Mouse (Mus musculus) urinary bladder, postnatal 36 days (tissue): ENCODE data around the gene Xpo1.
"Not testable (repeated sequence)": the region's sequence is repeated elsewhere in the genome, so short reads cannot be mapped to it uniquely, and the experiment has no call there.

Experiments used
- DNase-seq, 2 experiments: peaks; one replicate each; pipeline ENCODE4 v3.0.0; 2022; ENCODE audit warnings: low spot score in 2 of 2, mixed read lengths in 1 of 2

Xpo1 gene

DNA sequence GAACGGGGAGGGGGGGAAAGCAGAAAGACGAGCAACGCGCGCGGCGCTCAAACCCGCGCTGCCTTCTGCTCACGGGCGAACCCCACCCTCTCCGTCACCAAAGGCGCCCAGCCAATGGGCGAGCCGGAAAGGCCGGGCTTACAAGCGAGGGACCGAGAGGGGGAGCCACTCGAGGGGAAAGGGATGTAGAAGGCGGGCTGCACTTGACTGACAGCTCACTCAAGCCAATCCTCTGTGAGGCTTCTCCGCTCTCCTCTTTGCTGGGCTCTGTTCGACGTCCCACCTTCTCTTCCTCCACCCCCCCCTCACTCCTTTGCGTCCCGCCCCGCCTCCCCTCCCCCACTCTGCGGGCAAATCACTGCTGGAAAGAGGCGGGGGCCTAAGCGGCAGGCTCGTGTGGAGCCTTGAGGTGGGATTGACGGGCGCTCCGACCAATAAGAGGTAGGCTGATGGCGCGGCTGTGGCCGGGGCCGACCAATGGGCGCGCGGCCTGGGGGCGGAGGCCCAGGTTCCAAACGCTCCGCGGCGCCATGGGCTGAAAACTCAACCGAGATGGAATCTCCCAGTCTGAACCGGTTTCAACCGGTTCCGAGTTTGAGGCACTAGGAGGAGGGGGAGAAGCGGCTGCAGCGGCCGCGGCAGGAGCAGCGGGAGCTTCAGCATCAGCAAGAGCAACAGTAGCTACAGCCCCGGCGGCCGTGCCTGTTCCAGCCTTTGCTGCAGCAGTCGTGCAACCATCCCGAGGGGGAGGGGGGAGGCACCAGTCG, at the start of gene Xpo1:
Gene Xpo1, plus strand, starts transcription at position 615 of the 767 bp plus-strand sequence.
- DNase-seq: peak; percentile 100

DNA sequence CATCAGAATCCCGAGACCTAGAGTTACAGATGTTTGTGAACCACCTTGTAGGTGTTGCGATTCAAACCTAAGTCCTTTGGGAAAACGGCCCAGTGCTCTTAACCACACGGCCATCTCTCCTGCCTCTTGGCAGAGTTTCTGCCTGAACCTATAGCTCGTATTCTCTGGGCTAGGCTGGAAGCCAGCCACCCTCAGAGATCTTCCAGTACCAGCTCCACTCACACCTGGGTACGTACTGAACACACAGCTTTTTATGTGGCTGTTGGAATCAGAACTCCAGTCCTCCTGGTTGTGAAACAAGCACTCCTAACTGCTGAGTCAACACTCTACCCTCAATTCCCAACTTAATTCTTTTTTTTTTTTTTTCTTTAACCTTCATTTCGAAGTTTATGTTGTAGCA, 46.1 kb upstream of the Xpo1 start:
- no peak for DNase-seq

DNA sequence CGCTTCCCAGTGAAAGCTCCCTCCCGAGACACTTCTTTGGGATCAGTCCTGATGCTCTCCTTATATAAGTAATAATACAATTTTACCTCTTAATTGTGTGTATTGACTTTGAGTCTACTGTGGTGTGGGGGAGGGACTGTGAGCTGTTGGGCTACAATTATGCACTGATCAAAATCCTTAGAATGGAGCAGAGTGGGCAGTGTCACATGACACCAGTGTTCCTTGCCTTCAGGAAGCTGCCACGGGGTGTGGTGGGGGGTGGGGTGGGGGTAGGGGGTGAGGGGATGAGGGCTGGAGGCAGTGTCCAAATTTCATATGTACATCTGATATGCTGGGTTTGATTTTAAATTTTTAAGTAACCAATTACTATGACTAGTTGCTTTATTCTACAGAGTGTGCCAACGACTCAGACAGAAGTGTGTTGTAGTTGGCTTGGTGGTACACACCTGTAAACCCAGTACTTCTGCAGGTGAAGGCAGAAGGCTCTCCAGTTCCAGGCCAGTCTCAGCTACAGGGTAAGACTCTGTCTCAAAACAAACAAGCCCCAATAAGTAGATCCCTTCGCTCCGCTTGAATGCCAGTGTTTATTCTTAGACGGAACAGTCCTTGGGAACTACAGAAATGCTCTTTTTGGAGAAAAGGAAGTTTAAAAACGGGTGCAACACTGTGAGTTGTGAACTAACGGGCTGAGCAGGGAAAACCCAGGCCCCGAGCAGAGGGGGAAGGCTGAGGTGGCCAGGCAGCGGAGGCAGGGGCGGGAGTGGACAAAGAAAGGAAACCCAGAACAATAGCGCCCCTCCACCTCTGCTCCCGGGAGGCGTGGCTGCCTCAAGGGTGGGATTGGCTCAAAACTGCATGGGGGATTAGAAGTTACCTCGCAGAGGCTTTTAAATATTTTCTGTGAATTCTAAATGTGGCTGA, 45.0 kb upstream of the Xpo1 start:
- DNase-seq: peak in 1 of 2 experiments; percentile 30

DNA sequence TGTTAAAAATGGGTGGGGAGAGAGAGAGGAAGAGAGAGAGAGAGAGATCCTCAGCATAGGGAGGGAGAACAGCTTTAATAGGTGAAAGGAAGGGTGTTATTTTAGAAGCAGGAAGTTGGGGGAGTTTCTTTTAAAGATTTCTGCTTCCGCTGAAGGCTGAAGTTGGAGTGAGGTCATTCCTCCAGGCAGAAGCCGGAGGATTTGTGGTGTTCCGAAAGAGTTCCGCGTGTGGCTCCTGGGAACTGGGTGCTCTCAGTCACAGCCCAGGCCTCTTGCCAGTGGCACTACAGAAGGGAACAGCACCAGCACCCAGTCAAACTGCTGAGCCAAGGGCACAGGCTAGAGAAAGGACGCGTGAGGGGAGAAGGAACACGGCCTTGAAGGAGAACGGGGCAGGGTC, 38.4 kb upstream of the Xpo1 start:
- DNase-seq: peak in 1 of 2 experiments; percentile 8

DNA sequence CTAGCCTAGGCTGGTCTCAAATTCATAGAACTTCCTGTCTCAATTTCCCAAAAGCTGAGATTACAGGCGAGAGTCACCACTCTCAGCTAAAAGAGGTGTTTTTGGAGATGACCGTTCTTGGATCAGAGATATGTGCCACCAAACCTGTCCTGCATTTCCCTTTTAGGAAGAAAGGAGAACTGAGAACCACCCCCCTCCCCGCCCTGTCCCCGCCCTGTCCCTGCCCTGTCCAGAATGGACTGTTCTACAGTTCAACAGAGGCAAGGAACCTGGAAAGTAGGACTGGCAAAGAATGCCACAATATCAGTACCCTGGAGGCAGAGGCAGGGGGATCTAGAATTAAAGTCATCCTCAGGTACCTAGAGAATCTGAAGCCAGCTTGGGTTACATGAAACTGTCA, 19.8 kb upstream of the Xpo1 start:
- no peak for DNase-seq

DNA sequence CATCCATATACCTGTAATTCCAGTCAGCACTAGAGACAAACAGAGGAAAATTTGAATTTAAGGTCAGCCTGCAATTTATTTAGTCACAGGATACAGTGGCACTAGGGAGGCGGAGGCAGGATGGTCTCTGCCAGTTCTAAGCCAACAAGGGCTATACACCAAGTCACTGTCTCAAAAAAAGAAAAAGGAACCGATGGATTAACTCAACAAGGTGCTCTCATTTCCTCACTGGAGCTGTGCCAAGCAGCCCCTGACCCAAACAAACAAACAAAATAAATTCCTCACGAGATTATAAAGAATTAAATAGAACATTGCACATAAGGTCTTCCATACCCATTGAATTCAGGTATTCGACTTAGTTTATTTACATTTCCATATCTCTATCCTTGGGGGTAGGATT, 1.9 kb upstream of the Xpo1 start:
- no peak for DNase-seq

DNA sequence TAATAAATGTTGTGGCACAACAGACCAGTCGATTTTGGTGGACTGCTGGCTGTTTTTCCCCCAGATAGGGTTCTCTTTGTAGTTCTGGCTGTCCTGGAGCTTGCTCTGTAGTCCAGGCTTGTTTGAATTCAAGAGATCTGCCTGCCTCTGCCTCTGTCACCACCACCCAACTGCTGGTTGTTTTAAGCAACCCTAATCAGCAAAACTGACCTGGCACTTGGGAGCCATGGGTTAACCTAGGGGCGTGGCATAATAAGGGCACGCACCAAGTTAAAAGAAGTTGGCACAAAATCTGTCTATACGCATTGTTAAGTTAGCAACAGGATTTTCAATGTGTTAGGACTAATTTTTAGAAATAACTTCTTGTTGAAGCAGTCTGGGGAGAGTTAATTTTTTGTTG, 1.3 kb upstream of the Xpo1 start:
- DNase-seq: no peak

DNA sequence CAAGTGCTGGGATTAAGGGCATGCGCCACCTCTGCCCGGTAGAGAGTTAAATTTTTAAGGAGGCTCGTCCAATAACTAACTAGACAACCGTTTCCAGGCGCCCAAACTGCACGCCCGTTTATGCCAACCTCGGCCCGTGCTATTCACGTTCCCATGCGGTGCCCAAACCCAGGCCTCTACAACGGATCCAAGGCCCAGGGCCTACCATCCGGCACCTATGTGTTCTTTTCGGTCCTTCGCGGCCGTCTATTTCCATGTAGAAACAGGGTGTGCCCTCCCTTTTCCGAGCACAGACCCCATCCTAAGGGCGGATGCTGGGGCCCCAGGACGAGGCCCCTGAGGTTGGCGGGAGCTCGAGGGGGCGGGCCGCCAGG, 801 bp upstream of the Xpo1 start:
- no peak for DNase-seq

DNA sequence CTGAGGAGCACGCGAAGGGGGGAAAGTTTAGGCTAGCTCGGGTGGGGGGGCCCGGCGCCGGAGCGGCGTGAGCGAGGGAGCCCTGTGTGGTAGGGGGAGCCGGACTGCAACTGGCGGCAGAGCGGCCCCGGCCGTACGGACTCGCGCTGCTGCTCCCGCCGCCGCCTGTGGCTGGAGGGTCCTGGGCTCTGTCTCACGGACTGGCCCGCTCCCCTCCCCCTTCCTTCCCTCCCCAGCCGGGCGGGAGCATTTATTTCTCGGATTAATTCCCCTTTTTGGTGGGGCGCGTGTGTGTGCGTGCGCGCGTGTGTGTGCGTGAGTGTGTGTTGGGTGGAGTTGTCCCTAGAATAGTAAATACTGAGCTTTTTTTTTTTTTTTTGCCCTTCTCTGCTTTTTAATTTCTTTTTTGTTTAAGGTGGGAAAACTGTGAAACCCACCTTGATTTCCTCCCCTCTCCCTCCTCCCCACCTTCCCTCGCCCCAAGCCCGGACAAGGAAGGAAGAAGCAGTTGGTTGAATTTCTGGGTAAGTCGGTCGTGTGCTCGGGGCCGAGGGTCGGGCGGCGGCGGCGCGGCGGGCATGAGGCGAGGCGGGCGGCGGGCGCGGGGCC, 457 bp downstream of the Xpo1 start:
- DNase-seq: peak in 1 of 2 experiments; percentile 33

DNA sequence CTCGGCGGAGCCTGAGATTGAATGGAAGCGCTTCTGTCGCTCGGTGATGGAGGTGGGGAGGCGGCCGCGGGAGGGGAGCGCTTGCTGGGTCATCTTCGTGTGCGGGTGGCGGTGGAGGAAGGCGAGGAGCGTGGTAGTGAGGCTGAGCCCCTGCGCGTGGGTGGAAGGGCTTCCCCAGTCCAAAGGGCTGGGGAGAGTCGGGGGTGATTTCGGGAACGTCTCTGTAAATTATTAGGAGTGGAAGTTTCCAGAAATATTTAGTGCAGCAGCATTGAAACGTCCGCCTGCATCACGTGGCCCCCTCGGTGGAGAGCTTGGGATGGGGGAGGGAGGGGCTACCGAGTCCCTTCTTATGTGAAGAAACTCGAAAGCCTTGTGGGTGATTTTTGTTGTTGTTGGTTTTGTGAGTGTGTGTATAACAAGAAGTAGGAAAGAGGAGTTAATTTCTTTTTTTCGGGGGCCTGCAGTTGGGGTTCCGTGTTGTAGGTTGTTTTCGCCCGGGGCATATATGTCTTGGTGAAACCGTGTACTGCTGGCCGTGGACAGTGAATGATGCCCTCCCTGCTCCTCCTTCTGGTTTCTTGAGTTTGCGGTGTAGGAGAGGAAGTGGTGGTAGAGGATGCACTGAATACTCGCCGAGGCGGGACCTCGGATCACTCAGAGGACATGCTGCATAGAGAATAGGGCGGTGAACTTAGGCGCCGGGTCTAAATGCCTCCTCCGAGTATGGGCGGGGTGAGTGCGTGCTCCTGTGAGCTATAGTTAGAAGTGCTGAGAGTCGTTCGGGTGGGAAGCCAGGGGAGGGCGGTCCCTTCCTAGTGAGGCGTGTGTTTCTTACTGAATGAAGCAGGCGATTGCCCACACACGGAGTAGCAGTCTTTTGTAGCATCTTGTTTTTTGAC, 1.2 kb downstream of the Xpo1 start:
- DNase-seq: peak; percentile 49 to 68

DNA sequence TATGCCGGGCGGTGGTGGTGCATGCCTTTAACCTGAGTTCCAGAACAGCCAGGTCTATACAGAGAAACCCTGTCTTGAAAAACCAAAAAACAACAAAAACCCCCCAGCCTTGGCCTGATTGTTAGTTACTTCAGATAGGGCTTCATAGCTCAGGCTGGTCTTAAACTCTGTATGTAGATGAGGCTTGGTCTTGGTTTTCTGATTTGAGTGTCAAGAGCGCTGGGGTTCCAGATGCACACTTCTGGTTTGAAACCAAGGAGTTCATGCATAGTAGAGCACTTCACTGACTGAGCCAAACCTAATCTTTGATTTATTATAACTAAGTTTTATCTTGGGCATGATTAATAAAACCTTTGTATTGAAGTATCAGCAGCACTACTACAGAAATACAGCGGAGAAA, 3.2 kb downstream of the Xpo1 start:
- no peak for DNase-seq

DNA sequence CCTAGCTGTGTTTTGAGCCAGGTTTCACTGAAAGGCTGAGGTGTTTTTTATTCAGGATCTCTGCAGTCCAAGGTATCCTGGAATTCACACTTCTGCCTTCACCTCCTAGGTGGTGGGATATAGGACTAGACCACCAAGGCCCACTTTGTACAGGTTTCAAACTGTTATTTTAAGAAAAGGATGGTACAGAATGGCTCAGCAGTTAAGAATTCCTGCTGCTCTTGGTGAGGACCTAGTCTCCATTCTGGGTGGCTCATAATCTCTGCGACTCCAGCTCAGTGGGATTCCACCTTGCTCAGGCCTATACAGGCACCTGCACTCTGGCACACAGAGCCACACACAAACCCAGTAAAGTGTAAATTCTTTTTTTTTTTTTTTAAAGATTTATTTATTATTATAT, 3.6 kb downstream of the Xpo1 start:
- no peak for DNase-seq

DNA sequence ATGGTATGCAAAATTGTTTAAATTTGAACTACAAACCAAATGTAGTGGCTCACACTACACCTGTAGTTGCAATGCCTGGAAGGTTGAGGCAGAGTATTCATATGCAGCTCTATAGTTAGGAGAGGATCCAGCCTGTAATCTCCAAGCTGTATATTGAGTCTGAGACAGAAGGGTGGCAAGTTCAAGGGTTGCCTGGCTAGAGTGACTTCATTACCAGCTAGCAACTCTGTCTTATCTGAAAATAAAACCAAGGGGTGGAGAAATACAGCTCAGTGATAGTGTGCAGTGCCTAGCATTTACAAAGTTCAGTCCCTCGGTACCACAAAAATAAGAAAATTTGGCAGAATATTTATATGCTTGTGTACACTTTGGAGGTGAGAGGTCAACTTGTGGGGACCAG, 4.3 kb downstream of the Xpo1 start:
- no peak for DNase-seq

DNA sequence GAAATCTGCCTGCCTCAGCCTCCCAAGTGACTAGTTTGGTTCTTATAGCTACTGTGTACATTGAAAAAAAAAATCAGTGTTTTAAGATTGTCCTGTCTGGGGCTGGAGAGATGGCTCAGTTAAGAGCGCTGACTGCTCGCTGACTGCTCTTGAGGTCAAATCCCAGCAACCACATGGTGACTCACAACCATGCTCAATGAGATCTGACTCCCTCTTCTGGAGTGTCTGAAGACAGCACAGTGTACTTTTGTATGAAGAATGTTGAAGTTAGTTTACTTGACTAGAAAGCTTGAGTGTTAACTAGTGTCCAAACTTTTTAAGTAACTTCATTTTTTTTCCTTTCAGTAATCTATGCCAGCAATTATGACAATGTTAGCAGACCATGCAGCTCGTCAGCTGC, 5.6 kb downstream of the Xpo1 start:
- DNase-seq: no peak

DNA sequence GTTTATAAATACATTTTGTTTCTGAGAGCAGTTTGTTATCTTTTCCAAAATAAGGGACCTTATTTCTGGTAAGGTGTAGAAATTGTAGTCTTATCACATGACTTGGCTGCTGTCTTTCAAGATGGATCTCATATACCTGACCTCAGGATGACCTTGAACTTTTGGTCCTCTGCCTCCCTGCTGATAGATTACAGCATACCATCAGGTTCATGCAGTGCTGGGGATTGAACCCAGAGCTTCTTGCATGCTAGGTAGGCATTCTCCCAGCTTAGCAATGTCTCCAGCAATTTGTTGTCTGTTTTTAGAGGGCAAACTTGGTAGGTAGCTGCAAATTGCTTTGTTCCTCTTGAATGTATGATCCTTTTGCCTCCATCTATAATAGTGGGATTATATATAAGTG, 9.1 kb downstream of the Xpo1 start:
- no peak for DNase-seq

DNA sequence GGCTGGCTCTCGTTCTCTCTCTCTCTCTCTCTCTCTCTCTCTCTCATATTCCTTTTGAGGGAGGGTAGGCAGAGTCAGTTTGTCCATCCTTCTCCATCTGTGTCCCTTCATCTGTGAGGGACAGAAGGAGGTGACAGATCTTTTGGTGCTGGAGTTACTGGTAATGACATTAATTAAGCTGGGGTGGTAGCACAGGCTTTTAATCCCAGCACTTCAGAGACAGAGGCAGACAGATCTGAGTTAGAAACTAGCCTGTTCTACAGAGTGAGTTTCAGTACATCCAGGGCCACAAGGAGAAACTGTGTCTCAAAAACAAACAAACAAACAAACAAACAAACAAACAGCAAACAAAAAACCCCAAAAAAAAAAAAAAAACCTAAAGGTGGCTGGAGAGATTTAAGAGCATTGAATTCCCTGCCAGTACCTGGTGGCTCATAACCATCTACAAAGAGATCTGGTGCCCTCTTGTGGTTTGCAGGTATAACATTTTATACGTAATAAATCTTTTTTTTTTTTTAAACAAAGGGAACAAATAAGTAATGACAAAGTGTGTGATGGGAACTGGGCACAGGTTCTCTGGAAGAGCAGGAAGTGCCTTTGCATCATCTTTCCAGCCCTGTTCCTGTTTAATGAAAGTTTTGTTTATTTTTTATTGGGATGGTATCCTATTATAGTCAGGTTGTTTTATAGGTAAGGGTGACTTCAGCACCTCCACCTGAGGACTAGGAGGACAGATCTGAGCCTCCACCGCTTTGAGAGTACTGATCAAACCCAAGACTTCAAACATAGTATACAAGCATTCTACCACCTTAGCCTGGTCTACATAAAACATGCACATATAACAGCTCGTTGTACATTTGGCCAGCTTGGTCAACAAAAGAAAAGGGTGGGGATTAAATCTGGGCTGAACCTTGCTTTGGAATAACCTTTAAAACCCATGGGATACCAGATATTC, 16.2 kb downstream of the Xpo1 start:
- DNase-seq: no peak

DNA sequence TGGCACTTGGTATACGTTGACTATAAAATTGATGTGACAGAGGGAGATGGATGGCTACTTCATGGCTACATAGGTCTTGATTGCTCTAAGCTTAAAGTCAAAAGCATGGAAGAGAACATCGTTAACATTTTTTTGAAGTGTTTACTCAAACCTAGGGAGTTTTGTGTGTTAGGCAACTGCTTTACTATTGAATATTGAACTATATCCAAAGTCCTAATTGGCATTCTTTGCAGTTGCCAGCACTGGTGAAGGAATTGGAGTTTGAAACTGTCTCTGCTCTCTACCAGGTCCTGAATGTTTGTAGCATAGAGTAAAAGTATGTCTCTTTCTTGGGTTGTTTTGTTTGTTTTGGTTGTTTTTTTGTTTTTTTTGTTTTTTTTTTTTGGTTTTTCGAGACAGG, 19.9 kb downstream of the Xpo1 start:
- no peak for DNase-seq

DNA sequence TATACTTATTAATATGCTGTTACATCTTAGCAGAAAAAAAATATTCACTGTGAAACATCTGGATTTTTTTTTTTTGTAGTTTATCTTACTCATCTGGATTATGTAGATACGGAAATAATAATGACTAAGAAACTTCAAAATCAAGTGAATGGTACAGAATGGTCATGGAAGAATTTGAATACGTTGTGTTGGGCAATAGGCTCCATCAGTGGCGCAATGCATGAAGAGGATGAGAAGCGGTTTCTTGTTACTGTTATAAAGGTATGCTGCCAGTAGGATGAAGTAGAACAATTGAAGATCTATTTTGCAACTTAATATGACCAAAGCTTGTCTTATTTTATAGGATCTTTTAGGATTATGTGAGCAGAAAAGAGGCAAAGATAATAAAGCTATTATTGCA, 28.6 kb downstream of the Xpo1 start:
- DNase-seq: no peak

DNA sequence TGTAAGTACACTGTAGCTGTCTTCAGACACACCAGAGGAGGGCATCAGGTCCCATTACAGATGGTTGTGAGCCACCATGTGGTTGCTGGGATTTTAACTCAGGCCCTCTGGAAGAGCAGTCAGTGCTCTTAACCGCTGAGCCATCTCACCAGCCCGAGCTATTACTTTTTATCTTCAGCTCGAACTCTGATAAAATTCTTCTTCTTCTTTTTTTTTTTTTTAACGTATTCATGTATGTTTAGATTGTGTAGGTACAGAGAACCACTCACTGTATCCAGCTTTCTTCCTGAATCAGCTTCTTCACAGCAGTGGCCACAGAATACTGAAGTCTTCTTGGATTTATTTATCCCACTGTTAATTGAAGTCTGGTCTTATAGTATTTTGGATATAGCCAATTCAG, 33.0 kb downstream of the Xpo1 start:
- not testable (repeated sequence) for DNase-seq

DNA sequence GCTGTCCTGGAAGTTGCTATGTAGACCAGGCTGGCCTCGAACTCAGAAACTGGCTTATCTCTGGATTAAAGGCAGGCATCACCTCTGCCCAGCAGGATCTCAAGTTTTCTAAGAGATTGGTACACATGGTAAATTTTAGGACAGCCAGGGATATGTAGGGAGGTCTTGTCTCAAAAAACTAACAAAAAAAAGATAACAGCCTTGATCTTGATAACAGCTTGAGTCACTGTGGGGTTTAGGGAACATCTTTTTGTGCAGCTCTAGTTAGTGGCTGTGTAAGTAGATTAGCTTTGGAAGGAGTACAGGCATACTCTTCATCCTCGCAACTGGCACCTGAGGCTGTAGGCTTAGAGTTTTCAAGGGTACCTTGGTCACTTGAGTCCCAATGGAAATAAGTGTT, 41.5 kb downstream of the Xpo1 start:
- no peak for DNase-seq
